Comparison of ENCODE assay signal across 7 mouse cellular contexts in the genomic region with DNA sequence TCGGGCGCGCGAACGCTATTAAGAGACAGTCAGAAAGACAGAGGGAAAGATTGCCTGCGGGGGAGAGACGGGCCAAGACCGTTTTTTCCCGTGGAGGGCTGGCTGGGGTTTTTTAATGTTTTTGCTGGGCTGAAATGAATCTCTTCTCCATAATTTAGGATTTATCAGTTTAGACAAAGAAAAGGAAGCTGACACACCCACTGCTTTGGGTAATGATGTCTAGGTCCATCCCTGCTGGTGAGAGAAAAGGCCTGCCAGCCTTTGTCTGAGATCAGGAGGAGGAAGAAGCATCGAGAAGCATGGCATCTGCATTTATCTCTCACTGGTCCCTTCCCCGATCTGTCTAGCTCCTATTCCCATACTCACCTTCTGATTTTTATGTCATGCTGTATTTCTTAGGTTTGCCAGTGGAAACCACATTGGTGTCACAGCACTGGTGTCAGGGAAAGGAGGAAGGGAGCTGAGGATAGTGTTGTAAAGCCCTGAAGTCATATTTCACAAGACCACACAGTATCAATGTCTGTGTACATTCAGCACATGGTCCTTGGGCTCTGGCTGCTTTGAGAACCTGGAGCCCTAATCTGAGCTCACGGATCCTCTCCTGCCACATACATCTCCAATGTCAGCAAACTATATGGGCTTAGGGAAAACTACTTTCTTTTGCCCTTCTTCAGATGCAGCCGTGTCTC.
DNase-seq lines count a peak whose midpoint lies in the region; ATAC-seq and TF ChIP-seq lines count a peak whose summit lies in the region.

No protein-coding gene starts in this region.

- no peaks in the 10 kb centered on the region for H3K9me3 ChIP-seq in embryonic facial prominence, embryonic 15.5 days (replicated peaks)
- no peaks in the 10 kb centered on the region for H3K9me3 ChIP-seq in intestine, postnatal 0 days (ENCODE audit: control insufficient read depth)
- H3K9me3 ChIP-seq in neural tube, embryonic 13.5 days = no peaks in the 10 kb centered on the region

- TF ChIP-seq POLR2A in thymus, adult 2 months (IDR thresholded peaks at IDR 0.05; ENCODE audit: control insufficient read depth, extremely low read depth, insufficient read depth, low read length, poor library complexity) = peak; percentile 6; the same call in 1 of the 2 replicates

- 0 out of 2 replicates have a peak, but pooled peaks have one; percentile 55 for ATAC-seq in embryonic facial prominence, embryonic 15.5 days (ENCODE audit: insufficient number of reproducible peaks, low FRiP score, low TSS enrichment, low read depth)
- ATAC-seq in intestine, postnatal 0 days = no peak; the same call in 1 of the 2 replicates
- ATAC-seq in neural tube, embryonic 13.5 days (ENCODE audit: low read depth) = peak; percentile 72

- H3K4me1 ChIP-seq in thymus, adult 2 months (replicated peaks; ENCODE audit: control insufficient read depth, insufficient read depth, low read length) = peaks cover 7% of the 10 kb centered on the region
- H3K4me1 ChIP-seq in embryonic facial prominence, embryonic 15.5 days = no peaks in the 10 kb centered on the region
- no peaks in the 10 kb centered on the region for H3K4me1 ChIP-seq in intestine, postnatal 0 days (replicated peaks; ENCODE audit: control insufficient read depth, insufficient read depth, low read length)
- peaks cover 12% of the 10 kb centered on the region for H3K4me1 ChIP-seq in neural tube, embryonic 13.5 days (replicated peaks)

- no peaks in the 10 kb centered on the region for H3K36me3 ChIP-seq in thymus, adult 2 months (ENCODE audit: control insufficient read depth, insufficient read depth, low read length)
- H3K36me3 ChIP-seq in embryonic facial prominence, embryonic 15.5 days = no peaks in the 10 kb centered on the region
- no peaks in the 10 kb centered on the region for H3K36me3 ChIP-seq in intestine, postnatal 0 days (ENCODE audit: control insufficient read depth, insufficient read depth)
- no peaks in the 10 kb centered on the region for H3K36me3 ChIP-seq in neural tube, embryonic 13.5 days

- H3K4me3 ChIP-seq in thymus, adult 2 months (ENCODE audit: control insufficient read depth, insufficient read depth, low read length) = peak overlapping the region; percentile 74
- peak overlapping the region; percentile 46 for H3K4me3 ChIP-seq in embryonic facial prominence, embryonic 15.5 days (replicated peaks)
- H3K4me3 ChIP-seq in intestine, postnatal 0 days (ENCODE audit: low read depth, low read length) = peak overlapping the region; percentile 31
- H3K4me3 ChIP-seq in neural tube, embryonic 13.5 days = peak overlapping the region; percentile 47

- peak overlapping the region; percentile 59 for H3K4me2 ChIP-seq in embryonic facial prominence, embryonic 15.5 days (replicated peaks)
- H3K4me2 ChIP-seq in intestine, postnatal 0 days (replicated peaks; ENCODE audit: low read depth) = peak overlapping the region; percentile 59
- peak overlapping the region; percentile 61 for H3K4me2 ChIP-seq in neural tube, embryonic 13.5 days

- H3K27ac ChIP-seq in thymus, adult 2 months (ENCODE audit: control insufficient read depth, insufficient read depth, low read length) = peak overlapping the region; percentile 97
- peak overlapping the region; percentile 74 for H3K27ac ChIP-seq in embryonic facial prominence, embryonic 15.5 days (replicated peaks)
- no peak overlapping the region for H3K27ac ChIP-seq in intestine, postnatal 0 days (ENCODE audit: low read depth, low read length)
- H3K27ac ChIP-seq in neural tube, embryonic 13.5 days (replicated peaks) = peak overlapping the region; percentile 93

- H3K9ac ChIP-seq in embryonic facial prominence, embryonic 15.5 days = peak overlapping the region; percentile 42
- H3K9ac ChIP-seq in intestine, postnatal 0 days (ENCODE audit: low read depth, low read length) = peak overlapping the region; percentile 31; the same call in 1 of the 2 replicates
- peak overlapping the region; percentile 80 for H3K9ac ChIP-seq in neural tube, embryonic 13.5 days

- 40% methylated on average over 13 of the region's 13 CpGs for WGBS in thymus, adult 2 months
- WGBS in embryonic facial prominence, embryonic 15.5 days = 24% methylated on average over 13 of the region's 13 CpGs
- WGBS in intestine, postnatal 0 days = 34% methylated on average over 13 of the region's 13 CpGs
- 23% methylated on average over 13 of the region's 13 CpGs for WGBS in neural tube, embryonic 13.5 days

- no peak for TF ChIP-seq CTCF in thymus, adult 2 months (IDR thresholded peaks at IDR 0.05; ENCODE audit: borderline replicate concordance, control insufficient read depth, extremely low read depth, insufficient read depth, low read length, poor library complexity)
- TF ChIP-seq CTCF in intestine, postnatal 0 days (IDR thresholded peaks at IDR 0.05; ENCODE audit: low read depth) = no peak

- DNase-seq in thymus, adult 2 months = no peak
- no peak for DNase-seq in thymus, postnatal 36 days
- no peak for DNase-seq in left cerebral cortex, postnatal 4 days
- DNase-seq in B cell, adult 2 months = no peak

- intact Hi-C loops in left cerebral cortex, postnatal 4 days (cut with DNase I) = no loop called here

- H3K27me3 ChIP-seq in thymus, adult 2 months (ENCODE audit: control insufficient read depth, insufficient read depth, low read length) = no peaks in the 10 kb centered on the region
- H3K27me3 ChIP-seq in embryonic facial prominence, embryonic 15.5 days = no peaks in the 10 kb centered on the region
- no peaks in the 10 kb centered on the region for H3K27me3 ChIP-seq in intestine, postnatal 0 days (replicated peaks; ENCODE audit: control insufficient read depth, insufficient read depth, low read length)
- H3K27me3 ChIP-seq in neural tube, embryonic 13.5 days = no peaks in the 10 kb centered on the region
